Mouse (Mus musculus) G1E (cell line): Measurements from ENCODE around the gene Tchp.

Experiments
- CTCF ChIP-seq: IDR thresholded peaks from 2 replicates; pipeline ENCODE4 v1.5.1; 2012; ENCODE audit warnings: low read depth, low read length, inconsistent platforms, mixed read lengths
- GATA1 ChIP-seq: IDR thresholded peaks from 2 replicates; pipeline ENCODE4 v1.6.1; 2012; ENCODE audit warnings: borderline replicate concordance, low read length, inconsistent platforms, mixed read lengths

GRCm38 (mm10) chr5:114698044-114698746 lies 9.4 kb upstream of the Tchp start:
- TF ChIP-seq CTCF (no peak), GATA1 (no peak)
